Mouse (Mus musculus): Measurements from ENCODE around the gene Tiam1. TPM values are rescaled to one million over a fixed set of nuclear protein-coding genes. Genes with fewer than 3 reads are reported as not detected.

Tiam1 gene
- total RNA-seq, 2 experiments from 2014 or later = 14.7 to 18.2 TPM

- DNase-seq = peak; percentile 62
Measured at GRCm38 (mm10) chr16:89991701-89992152, 151.8 kb downstream of the Tiam1 start.

GRCm38 (mm10) chr16:89990288-89990955 is 153.1 kb downstream of the Tiam1 start:
- no peak for DNase-seq

GRCm38 (mm10) chr16:89989816-89990215 is 153.8 kb downstream of the Tiam1 start:
- DNase-seq = no peak

GRCm38 (mm10) chr16:89986672-89987362 is 156.8 kb downstream of the Tiam1 start:
- DNase-seq = no peak

GRCm38 (mm10) chr16:89985702-89986481 is 157.7 kb downstream of the Tiam1 start:
- DNase-seq = peak; percentile 12

GRCm38 (mm10) chr16:89980075-89980744 is 163.4 kb downstream of the Tiam1 start:
- DNase-seq = no peak

GRCm38 (mm10) chr16:89975441-89975840 is 168.1 kb downstream of the Tiam1 start:
- DNase-seq = no peak

GRCm38 (mm10) chr16:89973814-89974712 is 169.5 kb downstream of the Tiam1 start:
- no peak for DNase-seq

GRCm38 (mm10) chr16:89972854-89973487 is 170.6 kb downstream of the Tiam1 start:
- DNase-seq = no peak

GRCm38 (mm10) chr16:89972018-89972417 is 171.6 kb downstream of the Tiam1 start:
- no peak for DNase-seq

- no peak for DNase-seq
Measured at GRCm38 (mm10) chr16:89968058-89968457, 175.5 kb downstream of the Tiam1 start.

GRCm38 (mm10) chr16:89962876-89963275 is 180.7 kb downstream of the Tiam1 start:
- no peak for DNase-seq

GRCm38 (mm10) chr16:89960904-89961303 is 182.7 kb downstream of the Tiam1 start:
- no peak for DNase-seq

GRCm38 (mm10) chr16:89960186-89960878 is 183.2 kb downstream of the Tiam1 start:
- DNase-seq = peak; percentile 58

- DNase-seq = no peak
Measured at GRCm38 (mm10) chr16:89958982-89959381, 184.6 kb downstream of the Tiam1 start.

- no peak for DNase-seq
Measured at GRCm38 (mm10) chr16:89958030-89958429, 185.5 kb downstream of the Tiam1 start.

- no peak for DNase-seq
Measured at GRCm38 (mm10) chr16:89954525-89954924, 189.0 kb downstream of the Tiam1 start.

GRCm38 (mm10) chr16:89954114-89954513 is 189.5 kb downstream of the Tiam1 start:
- no peak for DNase-seq

- no peak for DNase-seq
Measured at GRCm38 (mm10) chr16:89952821-89953220, 190.7 kb downstream of the Tiam1 start.

GRCm38 (mm10) chr16:89950754-89951153 is 192.8 kb downstream of the Tiam1 start:
- no peak for DNase-seq
